Mouse (Mus musculus) limb, embryonic 15.5 days (tissue): Measurements from ENCODE around the gene Gm3448. TPM values are rescaled to one million over a fixed set of nuclear protein-coding genes. Genes with fewer than 3 reads are reported as not detected.
A peak's percentile ranks its signal among the peaks of the same experiment; 100 is the strongest.
"Not testable (repeated sequence)": the region's sequence is repeated elsewhere in the genome, so short reads cannot be mapped to it uniquely, and the experiment has no call there.

Experiments used
- ATAC-seq: fragments of 200-750 bp; cut with Nextera tagmentation; 2 replicates; pipeline ENCODE4 v1.8.0; 2017; ENCODE audit warnings: low read depth, moderate TSS enrichment; ENCODE audit not compliant: insufficient number of reproducible peaks, low FRiP score, low TSS enrichment
- H3K27ac ChIP-seq: fragments of 300-500 bp; sonication (generic); 2 replicates; pipeline ENCODE4 v1.5.1; 2015; ENCODE audit warnings: moderate library complexity, mild to moderate bottlenecking, inconsistent platforms
- H3K27me3 ChIP-seq: fragments of 300-500 bp; sonication (generic); 2 replicates; pipeline ENCODE4 v1.6.1; 2015; ENCODE audit warnings: inconsistent platforms
- H3K36me3 ChIP-seq: fragments of 300-500 bp; sonication (generic); 2 replicates; pipeline ENCODE4 v1.6.1; 2015; ENCODE audit warnings: inconsistent platforms
- H3K4me1 ChIP-seq: fragments of 300-500 bp; sonication (generic); 2 replicates; pipeline ENCODE4 v1.6.1; 2015; ENCODE audit warnings: inconsistent platforms
- H3K4me2 ChIP-seq: fragments of 300-500 bp; sonication (generic); 2 replicates; pipeline ENCODE4 v1.6.1; 2015; ENCODE audit warnings: mild to moderate bottlenecking, inconsistent platforms
- H3K4me3 ChIP-seq: fragments of 300-500 bp; sonication (generic); 2 replicates; pipeline ENCODE4 v1.5.1; 2015; ENCODE audit warnings: mild to moderate bottlenecking, inconsistent platforms
- H3K9ac ChIP-seq: fragments of 300-500 bp; sonication (generic); 2 replicates; pipeline ENCODE4 v1.6.1; 2015; ENCODE audit warnings: inconsistent platforms
- H3K9me3 ChIP-seq: fragments of 300-500 bp; sonication (generic); 2 replicates; pipeline ENCODE4 v1.6.1; 2016; ENCODE audit warnings: inconsistent platforms
- WGBS: fragments of 180-500 bp; shearing (Covaris S2); methylation state at CpG from one replicate; pipeline ENCODE4 v1.1.7; 2015; 5-methylcytosine and 5-hydroxymethylcytosine counted together
- polyA plus RNA-seq: library from polyadenylated mRNA; unstranded; fragments of >200 nt; fragmentation: Nextera tagmentation; extraction: Ambion mirVana; gene quantifications from 2 replicates; pipeline ENCODE4 v1.2.1, GENCODE M21; 2015

Gm3448 gene
- 3.0 and 3.5 TPM in 2 replicates for polyA plus RNA-seq

DNA sequence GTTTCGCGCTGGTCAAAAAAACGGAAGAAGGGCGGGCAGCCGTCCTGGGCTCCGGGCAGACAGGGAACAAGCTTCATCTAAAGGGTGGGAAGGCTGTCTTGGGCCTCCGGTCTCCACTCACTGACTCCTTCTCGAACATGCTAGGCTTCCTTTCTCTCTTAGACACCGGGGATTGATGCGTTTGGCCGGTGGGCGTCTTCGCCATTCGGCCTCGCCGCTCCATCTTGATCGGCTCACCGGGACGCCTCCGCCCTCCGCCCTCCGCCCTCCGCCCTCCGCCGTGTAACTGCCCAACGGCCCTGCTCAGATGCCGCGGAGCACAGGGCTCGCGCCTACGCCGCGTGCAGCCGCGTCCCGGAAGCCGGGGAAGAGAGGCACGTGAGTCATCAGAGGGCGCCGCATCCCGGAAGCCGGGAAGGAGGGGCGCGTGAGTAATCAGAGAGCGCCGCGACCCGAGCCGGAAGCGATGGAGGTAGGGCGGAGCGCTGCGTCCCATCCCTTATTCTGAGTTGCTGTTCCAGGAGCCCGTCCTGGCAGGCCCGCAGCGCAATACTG is at the start of gene Gm3448, which contains the start of the genes Ermard and Tcte3:
Gm3448 (minus strand) TSS at position 363 of the 555 bp plus-strand sequence.
Ermard (plus strand) TSS at position 34 of the 555 bp plus-strand sequence.
Tcte3 (minus strand) TSS at position 314 of the 555 bp plus-strand sequence.
- H3K4me3 ChIP-seq: peak within 1 kb of the TSS; percentile 27
- peak; percentile 97 for ATAC-seq
- H3K4me2 ChIP-seq, H3K4me1 ChIP-seq, H3K9ac ChIP-seq, H3K27ac ChIP-seq, H3K27me3 ChIP-seq, H3K9me3 ChIP-seq, H3K36me3 ChIP-seq: not testable (repeated sequence)
- no CpG with 5 or more reads among the region's 56 CpGs for WGBS

- H3K4me1 ChIP-seq: peaks cover 8% of the 10 kb centered on the region
- H3K9ac ChIP-seq: no peak overlapping the region
- no peak for ATAC-seq
- H3K27me3 ChIP-seq: no peaks in the 10 kb centered on the region
- H3K36me3 ChIP-seq: no peaks in the 10 kb centered on the region
- H3K9me3 ChIP-seq: no peaks in the 10 kb centered on the region
- 9% methylated on average over 8 of the region's 8 CpGs for WGBS
- H3K4me3 ChIP-seq: no peak overlapping the region
- H3K27ac ChIP-seq: no peak overlapping the region
- no peak overlapping the region for H3K4me2 ChIP-seq
Measured at GRCm38 (mm10) chr17:15088591-15089001, 47.3 kb upstream of the Gm3448 start.

DNA sequence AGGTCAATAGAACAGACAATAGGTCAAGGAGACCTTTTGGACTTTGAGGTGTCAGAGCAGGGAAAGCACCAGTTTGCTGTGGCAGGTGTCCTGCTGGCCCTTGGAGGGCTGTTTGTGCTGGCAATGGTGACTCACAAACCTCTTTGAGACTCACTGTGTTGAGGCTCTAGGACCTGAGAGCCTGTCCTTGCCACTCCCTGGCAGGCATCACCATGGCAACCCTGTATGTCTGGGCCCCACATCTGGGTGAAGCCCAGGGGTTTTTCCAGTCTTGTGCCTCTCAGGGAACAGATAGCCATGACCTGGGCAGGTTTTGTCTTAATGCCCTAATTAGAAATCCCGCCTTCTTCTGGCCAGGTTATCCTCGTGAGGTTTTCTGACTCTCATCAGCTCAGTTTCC is 46.8 kb upstream of the Gm3448 start:
- WGBS: 26% methylated on average over 2 of the region's 2 CpGs
- Histone ChIP-seq H3K27me3 (no peaks in the 10 kb centered on the region), H3K27ac (no peak overlapping the region), H3K36me3 (no peaks in the 10 kb centered on the region), H3K4me2 (no peak overlapping the region), H3K9me3 (no peaks in the 10 kb centered on the region), H3K9ac (no peak overlapping the region), H3K4me3 (no peak overlapping the region), H3K4me1 (peaks cover 8% of the 10 kb centered on the region)
- ATAC-seq: no peak

GRCm38 (mm10) chr17:15085006-15085405 is 43.7 kb upstream of the Gm3448 start:
- no peak for ATAC-seq
- Histone ChIP-seq H3K9me3 (no peaks in the 10 kb centered on the region), H3K4me2 (no peak overlapping the region), H3K27ac (no peak overlapping the region), H3K36me3 (no peaks in the 10 kb centered on the region), H3K27me3 (no peaks in the 10 kb centered on the region), H3K9ac (no peak overlapping the region), H3K4me3 (no peak overlapping the region), H3K4me1 (peaks cover 8% of the 10 kb centered on the region)
- WGBS: 62% methylated on average over 2 of the region's 2 CpGs

DNA sequence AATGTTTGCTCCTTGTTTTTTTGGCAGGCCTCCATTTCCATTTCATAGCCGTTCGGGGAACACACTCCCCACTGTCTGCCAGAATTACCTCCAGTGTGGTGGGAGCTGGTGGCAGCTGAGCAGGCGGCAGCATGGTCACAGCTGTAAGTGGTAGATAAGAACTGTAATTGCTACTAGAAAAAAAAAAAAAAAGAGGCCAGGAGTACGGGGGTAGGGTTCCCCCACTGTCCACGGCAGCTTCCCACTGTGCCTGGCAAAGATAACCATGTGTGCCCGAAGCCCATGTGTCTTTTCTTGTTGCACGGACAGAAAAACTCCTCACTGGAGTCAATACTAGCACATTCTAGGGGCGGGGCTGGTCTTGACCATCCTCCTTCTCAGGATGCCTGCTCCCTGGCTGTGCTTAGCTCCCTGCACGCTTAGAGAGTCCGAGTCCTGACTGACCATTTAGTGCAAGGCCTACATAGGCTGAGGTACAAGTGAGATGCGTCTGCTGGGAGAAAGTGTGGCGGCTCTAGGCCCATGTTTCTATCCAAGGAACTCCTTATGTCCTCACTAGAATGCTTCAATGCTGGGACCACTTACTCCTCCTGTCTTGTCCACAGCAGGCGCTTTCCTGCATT is 43.0 kb upstream of the Gm3448 start:
- Histone ChIP-seq H3K27me3 (no peaks in the 10 kb centered on the region), H3K9me3 (no peaks in the 10 kb centered on the region), H3K4me1 (peaks cover 8% of the 10 kb centered on the region), H3K36me3 (no peaks in the 10 kb centered on the region), H3K9ac (no peak overlapping the region), H3K4me3 (no peak overlapping the region), H3K27ac (no peak overlapping the region), H3K4me2 (no peak overlapping the region)
- ATAC-seq: no peak
- WGBS: 64% methylated on average over 13 of the region's 13 CpGs

DNA sequence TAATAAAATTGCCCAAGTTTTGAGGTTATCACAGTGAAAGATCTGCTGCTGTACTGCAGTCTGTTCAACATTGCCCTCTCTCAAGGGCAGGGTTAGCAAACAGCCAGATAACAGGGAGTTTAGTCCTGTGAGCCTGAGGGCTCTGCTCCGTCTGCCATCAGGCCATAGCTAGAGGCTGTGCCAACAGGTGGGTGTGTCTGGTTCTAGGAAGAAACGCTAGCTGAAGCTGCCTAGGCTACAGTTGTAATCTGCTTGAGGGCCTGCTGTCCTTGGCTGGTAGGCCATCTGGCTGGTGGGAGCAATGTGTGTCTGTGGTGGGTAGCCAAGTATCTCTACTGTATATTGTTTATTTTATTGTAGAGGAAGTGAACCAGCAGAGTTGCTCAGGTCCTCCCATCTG is 36.2 kb upstream of the Gm3448 start:
- no peak for ATAC-seq
- H3K9me3 ChIP-seq: no peaks in the 10 kb centered on the region
- 50% methylated on average over 2 of the region's 2 CpGs for WGBS
- H3K27ac ChIP-seq: no peak overlapping the region
- no peaks in the 10 kb centered on the region for H3K4me1 ChIP-seq
- no peak overlapping the region for H3K9ac ChIP-seq
- no peaks in the 10 kb centered on the region for H3K27me3 ChIP-seq
- no peak overlapping the region for H3K4me3 ChIP-seq
- H3K36me3 ChIP-seq: no peaks in the 10 kb centered on the region
- no peak overlapping the region for H3K4me2 ChIP-seq

DNA sequence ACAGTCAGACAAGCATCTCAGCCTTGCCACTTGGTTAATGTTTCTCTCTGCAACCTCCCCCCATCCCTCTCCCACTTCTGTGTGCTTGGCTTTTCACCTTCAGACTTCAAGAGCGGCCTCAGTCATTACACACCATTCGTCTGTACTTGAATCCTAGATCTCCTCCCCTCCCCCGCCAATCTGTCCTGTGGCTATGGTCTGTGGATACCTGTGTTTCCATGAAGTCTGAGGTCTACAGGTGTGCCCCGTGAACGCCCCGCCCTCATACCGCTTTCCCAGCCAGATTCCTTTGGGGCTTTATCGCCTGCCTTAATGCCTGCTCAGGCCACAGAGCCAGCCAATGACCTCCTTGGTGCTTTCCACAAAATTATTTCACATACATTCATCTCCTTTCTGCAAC is 33.7 kb upstream of the Gm3448 start:
- H3K4me2 ChIP-seq: no peak overlapping the region
- no peak for ATAC-seq
- WGBS: 60% methylated on average over 8 of the region's 8 CpGs
- no peak overlapping the region for H3K27ac ChIP-seq
- H3K4me3 ChIP-seq: no peak overlapping the region
- no peaks in the 10 kb centered on the region for H3K9me3 ChIP-seq
- H3K27me3 ChIP-seq: no peaks in the 10 kb centered on the region
- H3K36me3 ChIP-seq: no peaks in the 10 kb centered on the region
- no peaks in the 10 kb centered on the region for H3K4me1 ChIP-seq
- H3K9ac ChIP-seq: no peak overlapping the region

DNA sequence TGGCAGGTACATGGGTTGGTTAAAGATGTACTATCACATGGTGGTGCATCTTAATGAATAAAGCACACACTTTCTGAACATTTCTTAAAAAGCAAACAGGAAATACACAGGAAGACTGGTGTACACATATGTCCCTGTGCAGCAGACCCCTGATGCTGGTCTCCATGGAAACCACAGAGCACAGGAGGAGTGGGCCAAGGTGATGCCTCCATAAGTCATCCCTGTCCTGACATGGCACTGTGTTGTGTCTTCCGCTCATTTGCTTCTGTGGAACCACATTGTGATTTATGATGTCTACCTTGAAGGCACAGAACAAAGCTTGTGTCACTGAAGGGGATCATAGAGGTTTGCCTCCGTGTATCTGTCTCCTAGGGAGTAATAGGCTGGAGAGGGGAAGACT is 30.9 kb upstream of the Gm3448 start:
- Histone ChIP-seq H3K36me3 (no peaks in the 10 kb centered on the region), H3K4me3 (no peak overlapping the region), H3K27ac (no peak overlapping the region), H3K27me3 (no peaks in the 10 kb centered on the region), H3K9me3 (no peaks in the 10 kb centered on the region), H3K4me2 (no peak overlapping the region), H3K4me1 (0 out of 2 replicates have a peak, but pooled peaks cover 4% of the 10 kb centered on the region), H3K9ac (no peak overlapping the region)
- WGBS: 76% methylated on average over 2 of the region's 2 CpGs
- ATAC-seq: no peak

- H3K9ac ChIP-seq: no peak overlapping the region
- H3K4me2 ChIP-seq: no peak overlapping the region
- H3K27ac ChIP-seq: no peak overlapping the region
- peaks cover 14% of the 10 kb centered on the region for H3K4me1 ChIP-seq
- WGBS: 56% methylated on average over 2 of the region's 2 CpGs
- H3K4me3 ChIP-seq: no peak overlapping the region
- no peak for ATAC-seq
- H3K36me3 ChIP-seq: peaks cover 4% of the 10 kb centered on the region; the same call in 1 of the 2 replicates
- no peaks in the 10 kb centered on the region for H3K9me3 ChIP-seq
- no peaks in the 10 kb centered on the region for H3K27me3 ChIP-seq
Measured at GRCm38 (mm10) chr17:15069124-15069523, 27.8 kb upstream of the Gm3448 start.

GRCm38 (mm10) chr17:15068040-15068792 is 26.9 kb upstream of the Gm3448 start:
- no peak overlapping the region for H3K27ac ChIP-seq
- 43% methylated on average over 8 of the region's 8 CpGs for WGBS
- H3K4me3 ChIP-seq: no peak overlapping the region
- H3K4me2 ChIP-seq: no peak overlapping the region
- peaks cover 14% of the 10 kb centered on the region for H3K4me1 ChIP-seq
- no peak overlapping the region for H3K9ac ChIP-seq
- no peaks in the 10 kb centered on the region for H3K27me3 ChIP-seq
- H3K9me3 ChIP-seq: no peaks in the 10 kb centered on the region
- ATAC-seq: no peak
- H3K36me3 ChIP-seq: peaks cover 12% of the 10 kb centered on the region

- no peak overlapping the region for H3K4me2 ChIP-seq
- 47% methylated on average over 1 of the region's 1 CpGs for WGBS
- H3K9ac ChIP-seq: no peak overlapping the region
- peaks cover 17% of the 10 kb centered on the region for H3K36me3 ChIP-seq
- H3K4me3 ChIP-seq: no peak overlapping the region
- no peaks in the 10 kb centered on the region for H3K9me3 ChIP-seq
- peaks cover 14% of the 10 kb centered on the region for H3K4me1 ChIP-seq
- H3K27me3 ChIP-seq: no peaks in the 10 kb centered on the region
- peak overlapping the region; percentile 2; the same call in 1 of the 2 replicates for H3K27ac ChIP-seq
- no peak for ATAC-seq
Measured at GRCm38 (mm10) chr17:15066911-15067310, 25.6 kb upstream of the Gm3448 start.

- H3K36me3 ChIP-seq: peaks cover 22% of the 10 kb centered on the region
- peaks cover 14% of the 10 kb centered on the region for H3K4me1 ChIP-seq
- peak overlapping the region; percentile 35; the same call in 1 of the 2 replicates for H3K27ac ChIP-seq
- no peak overlapping the region for H3K9ac ChIP-seq
- peak overlapping the region; percentile 32; the same call in 1 of the 2 replicates for H3K4me2 ChIP-seq
- ATAC-seq: no peak
- no peak overlapping the region for H3K4me3 ChIP-seq
- H3K27me3 ChIP-seq: no peaks in the 10 kb centered on the region
- WGBS: 36% methylated on average over 6 of the region's 6 CpGs
- H3K9me3 ChIP-seq: no peaks in the 10 kb centered on the region
Measured at GRCm38 (mm10) chr17:15066066-15066465, 24.7 kb upstream of the Gm3448 start.
